9 mouse cellular contexts compared by ENCODE assay signal in the genomic region with DNA sequence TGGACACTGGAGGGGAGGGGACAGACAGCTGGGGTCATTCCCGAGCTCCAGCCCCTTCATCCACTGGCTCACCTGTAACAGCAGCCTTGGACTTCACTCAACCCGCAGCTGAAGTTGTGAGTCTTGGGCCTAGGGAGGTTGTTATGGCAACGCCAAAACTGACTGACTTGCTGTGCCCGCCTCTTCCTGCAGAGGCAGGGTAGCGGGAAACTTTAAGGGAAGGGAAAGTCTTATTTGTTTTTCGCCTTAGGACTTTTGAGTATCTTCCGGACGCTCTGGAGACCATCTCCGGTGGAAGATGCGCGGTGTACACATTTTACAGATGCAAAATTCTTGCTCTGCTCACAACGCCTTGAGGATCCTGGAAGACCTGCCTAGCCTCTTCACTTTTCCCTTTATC. TPM values are rescaled to one million over a fixed set of nuclear protein-coding genes. Genes with fewer than 3 reads are reported as not detected.
DNase-seq lines count a peak whose midpoint lies in the region; ATAC-seq lines count a peak whose summit lies in the region.
"Had no signal": no experiment of that assay in that cellular context is flagged by ENCODE, and none has a peak within 500 bp of the region (broad histone marks: within the 10 kb centered on the region; RNA-seq: fewer than 3 reads in every experiment).

No protein-coding gene starts in this region.

- H3K27me3 ChIP-seq in heart, embryonic 10.5 days (ENCODE audit: insufficient read depth, poor library complexity, severe bottlenecking): no peaks in the 10 kb centered on the region
- no peaks in the 10 kb centered on the region for H3K27me3 ChIP-seq in heart, embryonic 12.5 days (replicated peaks)
- H3K27me3 ChIP-seq in limb, embryonic 10.5 days (ENCODE audit: low read depth, poor library complexity, severe bottlenecking): no peaks in the 10 kb centered on the region
- H3K27me3 ChIP-seq in midbrain, embryonic 10.5 days (ENCODE audit: low read depth, poor library complexity, severe bottlenecking): no peaks in the 10 kb centered on the region
- H3K27me3 ChIP-seq: Patski had no signal

- peak overlapping the region; percentile 78 for H3K27ac ChIP-seq in heart, embryonic 10.5 days
- no peak overlapping the region for H3K27ac ChIP-seq in heart, embryonic 12.5 days (ENCODE audit: poor library complexity, severe bottlenecking)
- H3K27ac ChIP-seq in limb, embryonic 10.5 days: peak overlapping the region; percentile 82
- H3K27ac ChIP-seq in midbrain, embryonic 10.5 days (replicated peaks): peak overlapping the region; percentile 86

- peak overlapping the region; percentile 60 for H3K4me2 ChIP-seq in heart, embryonic 12.5 days

- peak; percentile 85 for DNase-seq in heart, embryonic 10.5 days (ENCODE audit: low spot score)
- no peak for DNase-seq in heart, adult 18-20 months
- DNase-seq in T-cell, adult 2 months (ENCODE audit: low spot score): peak; percentile 66
- DNase-seq in limb, embryonic 10.5 days (ENCODE audit: low spot score): peak; percentile 69
- DNase-seq in midbrain, embryonic 10.5 days (ENCODE audit: low spot score): peak; percentile 68
- peak; percentile 55 for DNase-seq in yolk sac, embryonic 10.5 days (ENCODE audit: low spot score)
- DNase-seq in cerebellum, postnatal 4 days (ENCODE audit: low spot score in 2 of 2): no peak

- H3K4me1 ChIP-seq in heart, embryonic 10.5 days: peaks cover 10% of the 10 kb centered on the region
- peaks cover 9% of the 10 kb centered on the region; the same call in 1 of the 2 replicates for H3K4me1 ChIP-seq in heart, embryonic 12.5 days (replicated peaks)
- peaks cover 18% of the 10 kb centered on the region for H3K4me1 ChIP-seq in limb, embryonic 10.5 days
- H3K4me1 ChIP-seq in midbrain, embryonic 10.5 days: peaks cover 21% of the 10 kb centered on the region

- H3K4me3 ChIP-seq in heart, embryonic 10.5 days: peak overlapping the region; percentile 50
- peak overlapping the region; percentile 12 for H3K4me3 ChIP-seq in heart, embryonic 12.5 days
- peak overlapping the region; percentile 39 for H3K4me3 ChIP-seq in limb, embryonic 10.5 days
- peak overlapping the region; percentile 44 for H3K4me3 ChIP-seq in midbrain, embryonic 10.5 days

- no peaks in the 10 kb centered on the region for H3K9me3 ChIP-seq in heart, embryonic 10.5 days
- H3K9me3 ChIP-seq in heart, embryonic 12.5 days (replicated peaks): 0 out of 2 replicates have a peak, but pooled peaks cover 8% of the 10 kb centered on the region
- H3K9me3 ChIP-seq in limb, embryonic 10.5 days (replicated peaks): no peaks in the 10 kb centered on the region
- peaks cover 5% of the 10 kb centered on the region; the same call in 1 of the 2 replicates for H3K9me3 ChIP-seq in midbrain, embryonic 10.5 days (replicated peaks)

- 9% methylated on average over 12 of the region's 12 CpGs for WGBS in heart, embryonic 10.5 days
- WGBS in heart, embryonic 12.5 days: 6% methylated on average over 12 of the region's 12 CpGs
- WGBS in limb, embryonic 10.5 days: 4% methylated on average over 12 of the region's 12 CpGs
- WGBS in midbrain, embryonic 10.5 days: 6% methylated on average over 12 of the region's 12 CpGs

- peak overlapping the region; percentile 51 for H3K9ac ChIP-seq in heart, embryonic 12.5 days

- no peak for ATAC-seq in heart, embryonic 12.5 days (ENCODE audit: insufficient number of reproducible peaks, low FRiP score)
- ATAC-seq: Patski had no signal

- H3K36me3 ChIP-seq in heart, embryonic 10.5 days: no peaks in the 10 kb centered on the region
- no peaks in the 10 kb centered on the region for H3K36me3 ChIP-seq in heart, embryonic 12.5 days
- no peaks in the 10 kb centered on the region for H3K36me3 ChIP-seq in limb, embryonic 10.5 days
- H3K36me3 ChIP-seq in midbrain, embryonic 10.5 days: no peaks in the 10 kb centered on the region

RNA-seq across cellular contexts. Expression of gene Morn3, which starts 2.5 kb away (rescaled TPM):
- polyA plus RNA-seq in heart, embryonic 10.5 days (2016; fragmentation: Nextera tagmentation; extraction: Ambion mirVana): not detected in 2 replicates
- total RNA-seq in heart, adult 18-20 months (2021): not detected
- not detected in 2 replicates for polyA plus RNA-seq in heart, embryonic 12.5 days (2016; fragmentation: Nextera tagmentation; extraction: Ambion mirVana)
- not detected in 2 replicates for polyA plus RNA-seq in limb, embryonic 10.5 days (2016; fragmentation: Nextera tagmentation; extraction: Ambion mirVana)
- 0.21 and 0.67 TPM in 2 replicates for polyA plus RNA-seq in midbrain, embryonic 10.5 days (2016; fragmentation: Nextera tagmentation; extraction: Ambion mirVana)

RNA-seq across cellular contexts. Expression of gene Tmem120b, which starts 18.9 kb away (rescaled TPM):
- 13.6 and 14.3 TPM in 2 replicates for polyA plus RNA-seq in heart, embryonic 10.5 days (2016; fragmentation: Nextera tagmentation; extraction: Ambion mirVana)
- 10 to 100 TPM; 10.1 to 10.3 TPM for total RNA-seq in heart, adult 18-20 months (2021)
- polyA plus RNA-seq in heart, embryonic 12.5 days (2016; fragmentation: Nextera tagmentation; extraction: Ambion mirVana): 12.9 and 13.0 TPM in 2 replicates
- polyA plus RNA-seq in limb, embryonic 10.5 days (2016; fragmentation: Nextera tagmentation; extraction: Ambion mirVana): 9.7 and 12.4 TPM in 2 replicates
- polyA plus RNA-seq in midbrain, embryonic 10.5 days (2016; fragmentation: Nextera tagmentation; extraction: Ambion mirVana): 10.3 and 10.4 TPM in 2 replicates

RNA-seq across cellular contexts. Expression of gene Orai1, which starts 34.4 kb away (rescaled TPM):
- 13.4 and 14.4 TPM in 2 replicates for polyA plus RNA-seq in heart, embryonic 10.5 days (2016; fragmentation: Nextera tagmentation; extraction: Ambion mirVana)
- 10 to 100 TPM; 12.2 to 12.5 TPM for total RNA-seq in heart, adult 18-20 months (2021)
- 22.8 and 23.3 TPM in 2 replicates for polyA plus RNA-seq in heart, embryonic 12.5 days (2016; fragmentation: Nextera tagmentation; extraction: Ambion mirVana)
- polyA plus RNA-seq in limb, embryonic 10.5 days (2016; fragmentation: Nextera tagmentation; extraction: Ambion mirVana): 10.2 and 11.5 TPM in 2 replicates
- polyA plus RNA-seq in midbrain, embryonic 10.5 days (2016; fragmentation: Nextera tagmentation; extraction: Ambion mirVana): 8.7 and 10.3 TPM in 2 replicates

RNA-seq across cellular contexts. Expression of gene Kdm2b, which starts 59.6 kb away (rescaled TPM):
- 35.5 and 47.1 TPM in 2 replicates for polyA plus RNA-seq in heart, embryonic 10.5 days (2016; fragmentation: Nextera tagmentation; extraction: Ambion mirVana)
- total RNA-seq in heart, adult 18-20 months (2021): 10 to 100 TPM; 10.6 to 14.2 TPM
- polyA plus RNA-seq in heart, embryonic 12.5 days (2016; fragmentation: Nextera tagmentation; extraction: Ambion mirVana): 38.6 and 39.8 TPM in 2 replicates
- 108 and 115 TPM in 2 replicates for polyA plus RNA-seq in limb, embryonic 10.5 days (2016; fragmentation: Nextera tagmentation; extraction: Ambion mirVana)
- polyA plus RNA-seq in midbrain, embryonic 10.5 days (2016; fragmentation: Nextera tagmentation; extraction: Ambion mirVana): 77.9 and 83.9 TPM in 2 replicates

Comparison
In these comparisons a context has a peak if more than half of its experiments do, and no peak if none do; other contexts are left out.
1. DNase-seq: peak in heart, embryonic 10.5 days (single experiment), T-cell, adult 2 months (single experiment), limb, embryonic 10.5 days (single experiment), midbrain, embryonic 10.5 days (single experiment) and yolk sac, embryonic 10.5 days (single experiment); none in heart, adult 18-20 months (0 of 2) and cerebellum, postnatal 4 days (0 of 2).
2. Peak in every context shown above with its lines, with median percentiles within 50 percentile points of each other: H3K4me3 ChIP-seq.